Mouse (Mus musculus) thymus, adult 2 months (tissue): ENCODE results near the gene Cachd1.

Source experiments
- CTCF ChIP-seq: fragments of 200-500 bp; IDR thresholded peaks from 2 replicates; pipeline ENCODE4 v1.5.1; 2012; ENCODE audit warnings: mild to moderate bottlenecking, control low read depth, low read length, moderate library complexity, borderline replicate concordance; ENCODE audit not compliant: control insufficient read depth, poor library complexity, insufficient read depth; ENCODE audit errors: extremely low read depth
- POLR2A ChIP-seq: fragments of 200-500 bp; IDR thresholded peaks from 2 replicates; pipeline ENCODE4 v1.6.1; 2012; ENCODE audit warnings: mild to moderate bottlenecking, low read length, control low read depth, moderate library complexity; ENCODE audit not compliant: control insufficient read depth, poor library complexity, insufficient read depth; ENCODE audit errors: extremely low read depth

DNA sequence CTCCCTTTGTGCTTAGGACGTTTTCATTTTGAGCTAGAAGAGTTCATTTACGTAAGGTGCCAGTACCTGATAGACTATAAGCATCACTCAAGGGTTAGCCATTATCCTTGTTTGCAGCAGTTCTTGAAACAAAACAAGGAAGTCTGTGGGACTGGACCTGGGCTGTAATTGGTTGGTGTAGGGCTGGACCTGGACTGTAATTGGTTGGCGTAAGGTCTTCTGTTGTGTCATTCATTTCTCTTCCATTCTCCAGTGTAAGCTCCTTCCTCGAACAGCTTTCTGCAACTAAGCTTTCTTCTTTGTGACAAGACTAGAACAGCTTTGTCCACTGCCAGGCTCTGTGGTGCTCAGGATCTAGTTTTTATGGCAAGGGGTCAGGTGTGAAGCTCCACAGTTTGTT is 78.9 kb downstream of the Cachd1 start:
- no peak for TF ChIP-seq POLR2A
- no peak for TF ChIP-seq CTCF
